Comparison of ENCODE assay signal across 20 mouse cellular contexts in genomic region chr3:135844835-135845234, GRCm38 (mm10). TPM values are rescaled to one million over a fixed set of nuclear protein-coding genes. Genes with fewer than 3 reads are reported as not detected.
DNase-seq lines count a peak whose midpoint lies in the region; ATAC-seq and TF ChIP-seq lines count a peak whose summit lies in the region.
"Had no signal": no experiment of that assay in that cellular context is flagged by ENCODE, and none has a peak within 500 bp of the region (broad histone marks: within the 10 kb centered on the region; RNA-seq: fewer than 3 reads in every experiment).

No protein-coding gene starts in this region.

- no peak for DNase-seq in heart, adult 2 months
- no peak for DNase-seq in lung, postnatal 10 days
- DNase-seq in layer of hippocampus, postnatal 10 days (ENCODE audit: low spot score in 2 of 2), result no peak
- no peak for DNase-seq in layer of hippocampus, postnatal 25 days (ENCODE audit: extremely low spot score in 1 of 2, low spot score in 1 of 2)
- DNase-seq: adrenal gland, adult 2 months; adrenal gland, postnatal 25 days; cerebellum, adult 2 months; cerebellum, postnatal 10 days; embryo, embryonic 11 days; gastrocnemius, postnatal 10 days had no signal

- no peaks in the 10 kb centered on the region for H3K9me3 ChIP-seq in heart, embryonic 13.5 days
- H3K9me3 ChIP-seq in lung, embryonic 16.5 days (ENCODE audit: control insufficient read depth, low read length), result no peaks in the 10 kb centered on the region
- H3K9me3 ChIP-seq in intestine, postnatal 0 days (ENCODE audit: control insufficient read depth), result no peaks in the 10 kb centered on the region
- H3K9me3 ChIP-seq: embryonic facial prominence, embryonic 15.5 days; forebrain, embryonic 15.5 days; heart, embryonic 15.5 days; hindbrain, embryonic 10.5 days had no signal

- no peaks in the 10 kb centered on the region for H3K36me3 ChIP-seq in heart, embryonic 13.5 days
- H3K36me3 ChIP-seq in heart, adult 2 months (ENCODE audit: control insufficient read depth, insufficient read depth, low read length), result no peaks in the 10 kb centered on the region
- H3K36me3 ChIP-seq in lung, embryonic 16.5 days (ENCODE audit: control insufficient read depth, insufficient read depth, low read length), result 0 out of 2 replicates have a peak, but pooled peaks cover 2% of the 10 kb centered on the region
- H3K36me3 ChIP-seq in intestine, postnatal 0 days (ENCODE audit: control insufficient read depth, insufficient read depth), result no peaks in the 10 kb centered on the region
- H3K36me3 ChIP-seq: embryonic facial prominence, embryonic 15.5 days; forebrain, embryonic 15.5 days; heart, embryonic 15.5 days; hindbrain, embryonic 10.5 days had no signal

- no peak overlapping the region for H3K4me3 ChIP-seq in heart, embryonic 13.5 days
- no peak overlapping the region for H3K4me3 ChIP-seq in heart, adult 2 months
- no peak overlapping the region for H3K4me3 ChIP-seq in lung, embryonic 16.5 days (ENCODE audit: low read length)
- H3K4me3 ChIP-seq in intestine, postnatal 0 days (ENCODE audit: low read depth, low read length), result no peak overlapping the region
- H3K4me3 ChIP-seq: embryonic facial prominence, embryonic 15.5 days; erythroblast, embryonic 14.5 days; forebrain, embryonic 15.5 days; heart, embryonic 15.5 days; hindbrain, embryonic 10.5 days had no signal

- no peak for TF ChIP-seq CTCF in heart, adult 2 months (IDR thresholded peaks at IDR 0.05)
- TF ChIP-seq CTCF in intestine, postnatal 0 days (IDR thresholded peaks at IDR 0.05; ENCODE audit: low read depth), result no peak

- intact Hi-C loops in heart, adult 2 months (cut with DNase I), result no loop called here

- peak overlapping the region; percentile 58; the same call in 1 of the 2 replicates for H3K4me2 ChIP-seq in heart, embryonic 13.5 days
- H3K4me2 ChIP-seq in lung, embryonic 16.5 days (ENCODE audit: low read depth, low read length), result no peak overlapping the region
- H3K4me2 ChIP-seq in intestine, postnatal 0 days (replicated peaks; ENCODE audit: low read depth), result peak overlapping the region; percentile 35
- H3K4me2 ChIP-seq: embryonic facial prominence, embryonic 15.5 days; forebrain, embryonic 15.5 days; heart, embryonic 15.5 days; hindbrain, embryonic 14.5 days had no signal

- no peak overlapping the region for H3K27ac ChIP-seq in heart, embryonic 13.5 days (replicated peaks)
- no peak overlapping the region for H3K27ac ChIP-seq in heart, adult 2 months
- H3K27ac ChIP-seq in lung, embryonic 16.5 days (ENCODE audit: low read length), result peak overlapping the region; percentile 27; the same call in 1 of the 2 replicates
- H3K27ac ChIP-seq in intestine, postnatal 0 days (ENCODE audit: low read depth, low read length), result no peak overlapping the region
- H3K27ac ChIP-seq: embryonic facial prominence, embryonic 15.5 days; forebrain, embryonic 15.5 days; heart, embryonic 15.5 days; hindbrain, embryonic 10.5 days; hindbrain, embryonic 14.5 days had no signal

- 56% methylated on average over 1 of the region's 1 CpGs for WGBS in heart, embryonic 13.5 days
- 71% methylated on average over 1 of the region's 1 CpGs for WGBS in heart, adult 2 months
- WGBS in lung, embryonic 16.5 days, result 49% methylated on average over 1 of the region's 1 CpGs
- WGBS in intestine, postnatal 0 days, result 35% methylated on average over 1 of the region's 1 CpGs

- TF ChIP-seq EP300 in heart, adult 2 months (IDR thresholded peaks at IDR 0.05; ENCODE audit: insufficient read depth, low read depth, low read length), result no peak

- H3K79me2 ChIP-seq in heart, adult 2 months (replicated peaks; ENCODE audit: control insufficient read depth, insufficient read depth, low read length), result no peaks in the 10 kb centered on the region

- no peak for ATAC-seq in heart, embryonic 13.5 days (ENCODE audit: extremely low read depth, insufficient number of reproducible peaks, low FRiP score, low TSS enrichment)
- ATAC-seq in lung, embryonic 16.5 days (ENCODE audit: low read depth), result no peak
- ATAC-seq in intestine, postnatal 0 days, result no peak
- ATAC-seq: forebrain, embryonic 15.5 days had no signal

- no peaks in the 10 kb centered on the region for H3K27me3 ChIP-seq in heart, embryonic 13.5 days (replicated peaks)
- H3K27me3 ChIP-seq in heart, adult 2 months (ENCODE audit: control insufficient read depth, insufficient read depth, low read length), result no peaks in the 10 kb centered on the region
- H3K27me3 ChIP-seq in lung, embryonic 16.5 days (ENCODE audit: control insufficient read depth, insufficient read depth, low read depth, low read length), result no peaks in the 10 kb centered on the region
- H3K27me3 ChIP-seq in intestine, postnatal 0 days (replicated peaks; ENCODE audit: control insufficient read depth, insufficient read depth, low read length), result no peaks in the 10 kb centered on the region
- H3K27me3 ChIP-seq: CH12.LX; embryonic facial prominence, embryonic 15.5 days; forebrain, embryonic 15.5 days; heart, embryonic 15.5 days had no signal

- TF ChIP-seq POLR2A in heart, adult 2 months (IDR thresholded peaks at IDR 0.05; ENCODE audit: insufficient read depth, low read depth, low read length), result no peak

- no peak overlapping the region for H3K9ac ChIP-seq in heart, embryonic 13.5 days
- H3K9ac ChIP-seq in heart, adult 2 months (ENCODE audit: low read depth, low read length), result no peak overlapping the region
- no peak overlapping the region for H3K9ac ChIP-seq in lung, embryonic 16.5 days (ENCODE audit: low read length)
- no peak overlapping the region for H3K9ac ChIP-seq in intestine, postnatal 0 days (ENCODE audit: low read depth, low read length)
- H3K9ac ChIP-seq: embryonic facial prominence, embryonic 15.5 days; forebrain, embryonic 15.5 days; heart, embryonic 15.5 days; hindbrain, embryonic 14.5 days had no signal

- peaks cover 35% of the 10 kb centered on the region for H3K4me1 ChIP-seq in heart, embryonic 13.5 days
- no peaks in the 10 kb centered on the region for H3K4me1 ChIP-seq in heart, adult 2 months (ENCODE audit: control insufficient read depth, insufficient read depth, low read length)
- peaks cover 7% of the 10 kb centered on the region; the same call in 1 of the 2 replicates for H3K4me1 ChIP-seq in lung, embryonic 16.5 days (replicated peaks; ENCODE audit: control insufficient read depth, insufficient read depth, low read length)
- 0 out of 2 replicates have a peak, but pooled peaks cover 8% of the 10 kb centered on the region for H3K4me1 ChIP-seq in intestine, postnatal 0 days (replicated peaks; ENCODE audit: control insufficient read depth, insufficient read depth, low read length)
- H3K4me1 ChIP-seq: embryonic facial prominence, embryonic 15.5 days; forebrain, embryonic 15.5 days had no signal

RNA-seq across cellular contexts. Expression of gene Slc39a8, which starts 19.8 kb away (rescaled TPM):
- polyA plus RNA-seq in heart, embryonic 13.5 days (2015; fragmentation: Nextera tagmentation; extraction: Ambion mirVana), result 13.3 and 14.5 TPM in 2 replicates
- total RNA-seq in heart, adult 2 months (2021), result 1 to 10 TPM; 5.3 to 7.1 TPM
- polyA plus RNA-seq in heart, adult 2 months (2012; rRNA removed), result 2.8 and 4.6 TPM in 2 replicates
- 20.2 and 21.7 TPM in 2 replicates for polyA plus RNA-seq in lung, embryonic 16.5 days (2015; fragmentation: Nextera tagmentation; extraction: Ambion mirVana)
- 36.8 and 39.5 TPM in 2 replicates for polyA plus RNA-seq in intestine, postnatal 0 days (2015; fragmentation: Nextera tagmentation; extraction: Ambion mirVana)
- 10 to 100 TPM; 10.1 to 10.2 TPM for total RNA-seq in layer of hippocampus, postnatal 10 days (2021)
- total RNA-seq in layer of hippocampus, postnatal 25 days (2021), result 1 to 10 TPM; 2.9 to 3.5 TPM
